Mouse (Mus musculus) CH12.LX (cell line): Measurements from ENCODE around the gene Chsy1.

Experiments used
- CHD2 ChIP-seq: IDR thresholded peaks from 2 replicates; pipeline ENCODE4 v1.6.1; 2011; ENCODE audit warnings: low read length, improper control_type of control experiment
- CTCF ChIP-seq, 2 experiments: IDR thresholded peaks in 1 of 2; conservative IDR thresholded peaks in 1 of 2; 2 replicates each; pipeline ENCODE4 v1.5.1; 2011 to 2012; ENCODE audit warnings: low read depth in 2 of 2, low read length in 2 of 2, improper control_type of control experiment in 1 of 2, inconsistent platforms in 1 of 2, mild to moderate bottlenecking in 1 of 2, moderate library complexity in 1 of 2
- ELF1 ChIP-seq: IDR thresholded peaks from 2 replicates; pipeline ENCODE4 v1.6.1; 2014; ENCODE audit warnings: low read depth, mild to moderate bottlenecking, inconsistent platforms, low read length, improper control_type of control experiment
- EP300 ChIP-seq: IDR thresholded peaks from 2 replicates; pipeline ENCODE4 v1.6.1; 2011; ENCODE audit warnings: low read length, improper control_type of control experiment
- ETS1 ChIP-seq: conservative IDR thresholded peaks from 2 replicates; pipeline ENCODE4 v1.6.1; 2012; ENCODE audit warnings: low read depth, mild to moderate bottlenecking, inconsistent platforms, low read length, improper control_type of control experiment, moderate library complexity
- HCFC1 ChIP-seq: IDR thresholded peaks from 2 replicates; pipeline ENCODE4 v1.6.1; 2012; ENCODE audit warnings: low read depth, mild to moderate bottlenecking, inconsistent platforms, low read length, improper control_type of control experiment
- IRF4 ChIP-seq: IDR thresholded peaks from 2 replicates; pipeline ENCODE4 v1.6.1; 2014; ENCODE audit warnings: low read depth, mild to moderate bottlenecking, inconsistent platforms, low read length, improper control_type of control experiment
- KAT2A ChIP-seq: IDR thresholded peaks from 2 replicates; pipeline ENCODE4 v1.6.1; 2012; ENCODE audit warnings: low read length, improper control_type of control experiment, inconsistent platforms; ENCODE audit not compliant: insufficient replicate concordance
- MAFK ChIP-seq: IDR thresholded peaks from 2 replicates; pipeline ENCODE4 v1.6.1; 2011; ENCODE audit warnings: low read length, improper control_type of control experiment; ENCODE audit not compliant: insufficient replicate concordance
- POLR2A ChIP-seq: IDR thresholded peaks from 2 replicates; pipeline ENCODE4 v1.6.1; 2011; ENCODE audit warnings: low read depth, mild to moderate bottlenecking, improper control_type of control experiment, low read length
- SIN3A ChIP-seq: IDR thresholded peaks from 2 replicates; pipeline ENCODE4 v1.6.1; 2012; ENCODE audit warnings: low read length, improper control_type of control experiment, inconsistent platforms
- TBP ChIP-seq: conservative IDR thresholded peaks from 2 replicates; pipeline ENCODE4 v1.6.1; 2011; ENCODE audit warnings: low read depth, low read length, improper control_type of control experiment
- USF2 ChIP-seq: conservative IDR thresholded peaks from 2 replicates; pipeline ENCODE4 v1.6.1; 2011; ENCODE audit warnings: low read depth, low read length, improper control_type of control experiment

DNA sequence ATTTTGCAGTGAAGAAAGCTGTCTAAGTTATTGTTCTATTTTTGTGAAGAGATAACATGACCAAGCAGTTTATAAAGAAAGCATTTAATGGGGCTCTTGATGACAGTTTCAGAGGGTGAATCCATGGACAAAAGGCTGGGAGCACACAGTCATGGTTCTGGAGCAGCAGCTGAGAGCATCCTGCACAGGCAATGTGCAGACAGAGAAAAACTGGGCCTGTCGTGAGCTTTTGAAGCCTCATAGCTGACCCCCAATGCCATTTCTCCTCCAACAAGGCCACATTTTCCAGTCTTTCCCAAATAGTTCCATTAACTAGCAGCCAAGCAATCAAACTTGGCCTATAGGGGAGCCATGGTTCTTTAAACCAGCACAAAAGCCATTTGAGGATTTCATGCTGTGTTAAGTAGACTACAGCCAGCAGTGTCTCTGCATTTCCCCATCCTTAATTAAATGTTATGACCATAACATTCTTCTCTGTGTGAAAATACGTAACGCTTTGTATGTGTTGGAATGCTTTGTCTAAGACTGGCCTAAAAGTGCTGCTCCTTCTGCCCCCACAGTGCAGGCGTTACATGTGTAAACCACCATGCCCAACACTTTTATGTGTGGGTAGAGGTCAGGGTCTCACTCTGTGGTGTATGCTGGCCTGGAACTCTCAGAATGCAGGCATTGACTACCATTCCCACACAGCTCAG is 18.8 kb downstream of the Chsy1 start:
- no peak for TF ChIP-seq POLR2A
- TF ChIP-seq CTCF (conservative IDR thresholded peaks at IDR 0.05 in 1 of 2, IDR thresholded peaks at IDR 0.05 in 1 of 2; ENCODE audit: low read depth in 2 of 2, low read length in 2 of 2): no peak
- TF ChIP-seq EP300: no peak
- TF ChIP-seq ETS1: no peak
- TF ChIP-seq TBP: no peak
- TF ChIP-seq USF2: no peak
- TF ChIP-seq IRF4: no peak
- no peak for TF ChIP-seq MAFK
- TF ChIP-seq HCFC1: no peak
- no peak for TF ChIP-seq KAT2A
- no peak for TF ChIP-seq ELF1
- TF ChIP-seq SIN3A: no peak
- TF ChIP-seq CHD2: no peak
